Mouse (Mus musculus) embryonic facial prominence, embryonic 14.5 days (tissue): ENCODE results near the gene Apex1. TPM values are rescaled to one million over a fixed set of nuclear protein-coding genes. Genes with fewer than 3 reads are reported as not detected.
"Not testable (repeated sequence)": the region's sequence is repeated elsewhere in the genome, so short reads cannot be mapped to it uniquely, and the experiment has no call there.

Experiments
- ATAC-seq: fragments of 200-750 bp; cut with Nextera tagmentation; 2 replicates; pipeline ENCODE4 v1.8.0; 2017; ENCODE audit warnings: low read depth, moderate number of reproducible peaks, moderate TSS enrichment
- DNase-seq: peaks from one replicate; pipeline ENCODE4 v3.0.0-alpha.2; 2015; ENCODE audit warnings: low spot score
- H3K27ac ChIP-seq: fragments of 300-500 bp; sonication (generic); replicated peaks from 2 replicates; pipeline ENCODE4 v1.5.1; 2014; ENCODE audit warnings: low read depth, mild to moderate bottlenecking, low read length, moderate library complexity
- H3K27me3 ChIP-seq: fragments of 300-500 bp; sonication (generic); replicated peaks from 2 replicates; pipeline ENCODE4 v1.6.1; 2014; ENCODE audit warnings: low read length; ENCODE audit not compliant: control insufficient read depth, insufficient read depth
- H3K36me3 ChIP-seq: fragments of 300-500 bp; sonication (generic); 2 replicates; pipeline ENCODE4 v1.6.1; 2014; ENCODE audit warnings: low read length, mixed read lengths; ENCODE audit not compliant: control insufficient read depth, insufficient read depth
- H3K4me1 ChIP-seq: fragments of 300-500 bp; sonication (generic); 2 replicates; pipeline ENCODE4 v1.6.1; 2014; ENCODE audit warnings: antibody characterized with exemption, low read length; ENCODE audit not compliant: control insufficient read depth, insufficient read depth
- H3K4me2 ChIP-seq: fragments of 300-500 bp; sonication (generic); 2 replicates; pipeline ENCODE4 v1.6.1; 2014; ENCODE audit warnings: low read depth, mild to moderate bottlenecking, low read length, moderate library complexity, mixed read lengths
- H3K4me3 ChIP-seq: fragments of 300-500 bp; sonication (generic); 2 replicates; pipeline ENCODE4 v1.5.1; 2014; ENCODE audit warnings: low read depth, mild to moderate bottlenecking, low read length
- H3K9ac ChIP-seq: fragments of 300-500 bp; sonication (generic); 2 replicates; pipeline ENCODE4 v1.6.1; 2014; ENCODE audit warnings: low read depth, mild to moderate bottlenecking, low read length, moderate library complexity, mixed read lengths
- H3K9me3 ChIP-seq: fragments of 300-500 bp; sonication (generic); 2 replicates; pipeline ENCODE4 v1.6.1; 2016; ENCODE audit warnings: low read length; ENCODE audit not compliant: control insufficient read depth
- WGBS: fragments of 180-500 bp; shearing (Covaris S2); extraction: QIAGEN DNeasy Blood & Tissue Kit; methylation state at CpG from one replicate; pipeline ENCODE4 v1.1.7; 2014; 5-methylcytosine and 5-hydroxymethylcytosine counted together
- polyA plus RNA-seq: library from polyadenylated mRNA; unstranded; fragments of >200 nt; fragmentation: Nextera tagmentation; extraction: Ambion mirVana; gene quantifications from 2 replicates; pipeline ENCODE4 v1.2.1, GENCODE M21; 2014

The Apex1 gene
- polyA plus RNA-seq, 1 experiment from 2014 or later, result 177 TPM

GRCm38 (mm10) chr14:50955942-50956508, 31.3 kb downstream of the Apex1 start, which contains the start of gene Pnp2:
Gene Pnp2, plus strand, starts transcription at chr14:50955992.
- H3K4me3 ChIP-seq, result peak within 1 kb of the TSS; percentile 14
- 10% methylated on average over 12 of the region's 19 CpGs for WGBS
- H3K4me2 ChIP-seq, result peak within 1 kb of the TSS; percentile 44; the same call in 1 of the 2 replicates
- H3K4me1 ChIP-seq, H3K36me3 ChIP-seq, H3K27me3 ChIP-seq, H3K27ac ChIP-seq, H3K9me3 ChIP-seq, DNase-seq: not testable (repeated sequence)
- peak within 1 kb of the TSS; percentile 40; the same call in 1 of the 2 replicates for H3K9ac ChIP-seq
- peak; percentile 90 for ATAC-seq

DNA sequence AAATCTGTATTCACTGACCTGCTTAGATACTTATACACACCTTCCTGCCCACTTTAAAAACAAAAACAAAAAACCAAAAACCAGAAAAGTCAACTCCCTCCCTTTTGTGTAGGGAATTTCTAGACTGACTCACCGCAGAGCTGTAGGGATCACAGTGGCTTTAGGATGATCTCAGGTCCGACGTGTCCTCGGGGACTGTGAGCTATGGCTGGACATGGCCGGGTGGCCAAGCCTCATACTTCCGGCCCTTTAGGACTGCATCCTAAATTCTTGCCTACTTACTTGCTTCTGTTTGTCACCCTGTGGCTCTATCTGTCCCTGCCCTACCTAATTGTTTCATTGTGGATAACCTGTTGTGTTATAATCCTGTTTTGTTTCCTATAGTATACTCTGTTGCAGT, 32.0 kb downstream of the Apex1 start:
- H3K4me3 ChIP-seq, H3K27me3 ChIP-seq, ATAC-seq, H3K36me3 ChIP-seq, H3K9ac ChIP-seq, H3K27ac ChIP-seq, H3K4me1 ChIP-seq, H3K9me3 ChIP-seq, DNase-seq, H3K4me2 ChIP-seq: not testable (repeated sequence)
- WGBS, result 77% methylated on average over 6 of the region's 6 CpGs

DNA sequence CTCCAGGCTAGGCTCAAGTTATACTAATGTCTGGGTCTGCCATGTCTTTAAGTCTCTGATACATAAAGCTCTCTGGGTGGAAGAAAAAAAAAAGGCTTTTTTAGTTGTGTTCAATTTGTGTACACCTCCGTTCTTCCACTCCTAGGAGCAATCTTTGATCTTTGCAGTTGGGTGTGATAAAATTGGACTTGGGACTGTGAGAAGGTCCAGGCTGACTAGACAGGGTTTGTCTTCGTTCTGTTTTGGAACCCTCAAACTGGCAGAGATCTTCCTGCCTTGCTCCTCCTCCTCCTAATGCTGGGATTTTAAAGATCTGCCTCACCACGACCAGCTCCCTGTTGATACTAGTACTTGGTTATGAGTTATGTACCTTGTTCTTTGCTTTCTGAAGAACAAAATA, 32.4 kb downstream of the Apex1 start:
- not testable (repeated sequence) for H3K27me3 ChIP-seq, H3K36me3 ChIP-seq, H3K27ac ChIP-seq, DNase-seq, H3K4me3 ChIP-seq, H3K4me1 ChIP-seq, ATAC-seq, H3K9ac ChIP-seq, H3K4me2 ChIP-seq, H3K9me3 ChIP-seq
- 60% methylated on average over 3 of the region's 3 CpGs for WGBS

GRCm38 (mm10) chr14:50958289-50958995, 33.7 kb downstream of the Apex1 start:
- not testable (repeated sequence) for H3K9me3 ChIP-seq, H3K4me3 ChIP-seq, H3K9ac ChIP-seq, H3K36me3 ChIP-seq, H3K4me2 ChIP-seq, DNase-seq, H3K27ac ChIP-seq, H3K4me1 ChIP-seq, ATAC-seq, H3K27me3 ChIP-seq
- 86% methylated on average over 5 of the region's 5 CpGs for WGBS

GRCm38 (mm10) chr14:50968216-50968980, 43.6 kb downstream of the Apex1 start:
- 74% methylated on average over 5 of the region's 5 CpGs for WGBS
- ATAC-seq (no peak), DNase-seq (peak; percentile 16)
- Histone ChIP-seq H3K36me3 (no peaks in the 10 kb centered on the region), H3K4me1 (no peaks in the 10 kb centered on the region; the same call in 1 of the 2 replicates), H3K27ac (no peak overlapping the region), H3K4me2 (no peak overlapping the region), H3K9me3 (no peaks in the 10 kb centered on the region), H3K27me3 (no peaks in the 10 kb centered on the region), H3K9ac (no peak overlapping the region), H3K4me3 (no peak overlapping the region)

GRCm38 (mm10) chr14:50969041-50969440, 44.3 kb downstream of the Apex1 start:
- H3K27me3 ChIP-seq, result no peaks in the 10 kb centered on the region
- no peaks in the 10 kb centered on the region for H3K9me3 ChIP-seq
- no peak for DNase-seq
- 24% methylated on average over 1 of the region's 1 CpGs for WGBS
- H3K4me2 ChIP-seq, result peak overlapping the region; percentile 3; the same call in 1 of the 2 replicates
- no peaks in the 10 kb centered on the region; the same call in 1 of the 2 replicates for H3K4me1 ChIP-seq
- H3K9ac ChIP-seq, result no peak overlapping the region
- no peak overlapping the region for H3K27ac ChIP-seq
- ATAC-seq, result no peak
- H3K36me3 ChIP-seq, result no peaks in the 10 kb centered on the region
- H3K4me3 ChIP-seq, result no peak overlapping the region

- no peaks in the 10 kb centered on the region for H3K9me3 ChIP-seq
- ATAC-seq (no peak), DNase-seq (peak; percentile 35)
Measured at GRCm38 (mm10) chr14:50969558-50970544, 45.1 kb downstream of the Apex1 start.

GRCm38 (mm10) chr14:50970822-50971221, 46.1 kb downstream of the Apex1 start:
- Histone ChIP-seq H3K27me3 (no peaks in the 10 kb centered on the region), H3K4me1 (no peaks in the 10 kb centered on the region; the same call in 1 of the 2 replicates), H3K9me3 (no peaks in the 10 kb centered on the region), H3K4me2 (no peak overlapping the region), H3K27ac (no peak overlapping the region), H3K36me3 (no peaks in the 10 kb centered on the region), H3K4me3 (no peak overlapping the region), H3K9ac (no peak overlapping the region)
- DNase-seq, result no peak
- WGBS, result 63% methylated on average over 1 of the region's 1 CpGs
- no peak for ATAC-seq

More at GRCm38 (mm10) chr14:50969558-50970544, 45.1 kb downstream of the Apex1 start:
- WGBS, result 28% methylated on average over 12 of the region's 12 CpGs
- H3K4me3 ChIP-seq, result no peak overlapping the region
- no peak overlapping the region for H3K27ac ChIP-seq
- peak overlapping the region; percentile 3; the same call in 1 of the 2 replicates for H3K4me2 ChIP-seq
- H3K27me3 ChIP-seq, result no peaks in the 10 kb centered on the region
- no peaks in the 10 kb centered on the region for H3K36me3 ChIP-seq
- H3K4me1 ChIP-seq, result no peaks in the 10 kb centered on the region; the same call in 1 of the 2 replicates
- H3K9ac ChIP-seq, result no peak overlapping the region
